9 mouse cellular contexts compared by ENCODE assay signal in genomic region chr16:38756177-38756503, GRCm38 (mm10). TPM values are rescaled to one million over a fixed set of nuclear protein-coding genes. Genes with fewer than 3 reads are reported as not detected.
A peak's percentile ranks its signal among the peaks of the same experiment; 100 is the strongest.
DNase-seq lines count a peak whose midpoint lies in the region; ATAC-seq lines count a peak whose summit lies in the region.
"Had no signal": no experiment of that assay in that cellular context is flagged by ENCODE, and none has a peak within 500 bp of the region (broad histone marks: within the 10 kb centered on the region; RNA-seq: fewer than 3 reads in every experiment).

No protein-coding gene starts in this region.

- H3K9ac ChIP-seq in midbrain, embryonic 11.5 days (ENCODE audit: low read length): no peak overlapping the region

- peaks cover 12% of the 10 kb centered on the region for H3K36me3 ChIP-seq in midbrain, embryonic 10.5 days
- no peaks in the 10 kb centered on the region for H3K36me3 ChIP-seq in midbrain, embryonic 11.5 days (ENCODE audit: control insufficient read depth, insufficient read depth, low read length)

- ATAC-seq in midbrain, embryonic 11.5 days (ENCODE audit: low FRiP score): no peak

- H3K27ac ChIP-seq in midbrain, embryonic 10.5 days (replicated peaks): 0 out of 2 replicates have a peak overlapping the region, but pooled peaks have one; percentile 3
- H3K27ac ChIP-seq in midbrain, embryonic 11.5 days (ENCODE audit: low read depth, low read length): no peak overlapping the region

- peaks cover 8% of the 10 kb centered on the region for H3K4me1 ChIP-seq in midbrain, embryonic 10.5 days
- H3K4me1 ChIP-seq in midbrain, embryonic 11.5 days (ENCODE audit: control insufficient read depth, insufficient read depth, low read length): no peaks in the 10 kb centered on the region

- H3K4me3 ChIP-seq in midbrain, embryonic 10.5 days: no peak overlapping the region
- no peak overlapping the region for H3K4me3 ChIP-seq in midbrain, embryonic 11.5 days (ENCODE audit: low read depth, low read length)

- DNase-seq in midbrain, embryonic 10.5 days (ENCODE audit: low spot score): no peak
- no peak for DNase-seq in midbrain, embryonic 11.5 days (ENCODE audit: low spot score, missing footprints)
- peak; percentile 80 for DNase-seq in fat pad, adult 2 months (ENCODE audit: extremely low read depth, low read depth, low spot score)
- DNase-seq in kidney, postnatal 10 days: peak; percentile 81
- DNase-seq in retina, embryonic 14.5 days (ENCODE audit: low spot score): peak; percentile 33
- no peak for DNase-seq in neural tube, embryonic 10.5 days (ENCODE audit: extremely low spot score, low spot score)
- no peak for DNase-seq in urinary bladder, postnatal 10 days (ENCODE audit: low spot score)
- no peak for DNase-seq in cerebellum, adult 11-12 months
- DNase-seq: thymus, postnatal 4 days had no signal

- H3K27me3 ChIP-seq in midbrain, embryonic 10.5 days (ENCODE audit: low read depth, poor library complexity, severe bottlenecking): no peaks in the 10 kb centered on the region
- H3K27me3 ChIP-seq in midbrain, embryonic 11.5 days (ENCODE audit: control insufficient read depth, insufficient read depth, low read length): no peaks in the 10 kb centered on the region

- WGBS in midbrain, embryonic 10.5 days: 68% methylated on average over 5 of the region's 5 CpGs
- WGBS in midbrain, embryonic 11.5 days: 64% methylated on average over 5 of the region's 5 CpGs

- H3K9me3 ChIP-seq in midbrain, embryonic 10.5 days (replicated peaks): no peaks in the 10 kb centered on the region
- H3K9me3 ChIP-seq in midbrain, embryonic 11.5 days (ENCODE audit: control insufficient read depth, low read length): no peaks in the 10 kb centered on the region

- H3K4me2 ChIP-seq in midbrain, embryonic 11.5 days: no peak overlapping the region

RNA-seq across cellular contexts. Expression of gene B4galt4, which starts 14.1 kb away (rescaled TPM):
- polyA plus RNA-seq in midbrain, embryonic 10.5 days (2016; fragmentation: Nextera tagmentation; extraction: Ambion mirVana): 20.8 and 25.7 TPM in 2 replicates
- 26.4 and 29.9 TPM in 2 replicates for polyA plus RNA-seq in midbrain, embryonic 11.5 days (2014; fragmentation: Nextera tagmentation; extraction: Ambion mirVana)

RNA-seq across cellular contexts. Expression of gene Arhgap31, which starts 43.1 kb away (rescaled TPM):
- polyA plus RNA-seq in midbrain, embryonic 10.5 days (2016; fragmentation: Nextera tagmentation; extraction: Ambion mirVana): 7.3 and 8.7 TPM in 2 replicates
- 7.1 and 8.4 TPM in 2 replicates for polyA plus RNA-seq in midbrain, embryonic 11.5 days (2014; fragmentation: Nextera tagmentation; extraction: Ambion mirVana)

RNA-seq across cellular contexts. Expression of gene Upk1b, which starts 44.0 kb away (rescaled TPM):
- 0.86 and 1.1 TPM in 2 replicates for polyA plus RNA-seq in midbrain, embryonic 10.5 days (2016; fragmentation: Nextera tagmentation; extraction: Ambion mirVana)
- polyA plus RNA-seq in midbrain, embryonic 11.5 days (2014; fragmentation: Nextera tagmentation; extraction: Ambion mirVana): 1.6 and 2.2 TPM in 2 replicates

Comparison
In these comparisons a context has a peak if more than half of its experiments do, and no peak if none do; other contexts are left out.
1. DNase-seq: peak in fat pad, adult 2 months (single experiment), kidney, postnatal 10 days (single experiment) and retina, embryonic 14.5 days (single experiment); none in midbrain, embryonic 10.5 days (single experiment), midbrain, embryonic 11.5 days (single experiment), neural tube, embryonic 10.5 days (single experiment), urinary bladder, postnatal 10 days (single experiment) and cerebellum, adult 11-12 months (single experiment).